Mouse (Mus musculus): ENCODE measurements at regions not wholly inside any gene's neighbourhood (a gene's known extent, or its start where the extent isn't known, plus 50 kb on each side); places are given as distances from the start of the nearest gene placed in this dataset.

DNA sequence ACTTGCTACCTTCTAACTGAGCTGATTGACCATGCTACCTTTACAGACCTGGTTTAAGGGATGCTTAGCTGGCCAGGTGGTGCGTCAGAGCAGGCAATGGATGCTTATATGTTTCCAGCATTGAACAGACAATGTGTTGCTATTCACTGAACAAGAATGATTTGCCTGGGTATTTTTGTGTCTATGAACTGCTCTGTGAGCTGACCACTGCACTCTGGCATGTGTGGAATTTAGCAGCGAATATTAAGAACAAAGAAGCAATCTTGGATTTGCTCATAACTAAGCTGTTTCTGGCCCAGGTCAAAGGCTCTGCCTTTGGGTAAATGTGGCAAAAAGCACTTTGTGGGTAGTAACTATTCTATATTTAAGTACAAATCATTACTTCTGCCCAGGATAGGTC, 58.3 kb upstream of the Ccdc39 start:
- Histone ChIP-seq H3K36me3 (ENCODE audit: control insufficient read depth, insufficient read depth) (no peaks in the 10 kb centered on the region), H3K27me3 (replicated peaks; ENCODE audit: control insufficient read depth, insufficient read depth, low read length) (no peaks in the 10 kb centered on the region), H3K4me2 (replicated peaks; ENCODE audit: low read depth) (no peak overlapping the region), H3K27ac (ENCODE audit: low read depth, low read length) (no peak overlapping the region), H3K4me1 (replicated peaks; ENCODE audit: control insufficient read depth, insufficient read depth, low read length) (no peaks in the 10 kb centered on the region), H3K4me3 (ENCODE audit: low read depth, low read length) (no peak overlapping the region), H3K9me3 (ENCODE audit: control insufficient read depth) (no peaks in the 10 kb centered on the region), H3K9ac (ENCODE audit: low read depth, low read length) (no peak overlapping the region)
- 73% methylated on average over 2 of the region's 2 CpGs for WGBS
- TF ChIP-seq CTCF (IDR thresholded peaks at IDR 0.05; ENCODE audit: low read depth): no peak
- no peak for ATAC-seq

DNA sequence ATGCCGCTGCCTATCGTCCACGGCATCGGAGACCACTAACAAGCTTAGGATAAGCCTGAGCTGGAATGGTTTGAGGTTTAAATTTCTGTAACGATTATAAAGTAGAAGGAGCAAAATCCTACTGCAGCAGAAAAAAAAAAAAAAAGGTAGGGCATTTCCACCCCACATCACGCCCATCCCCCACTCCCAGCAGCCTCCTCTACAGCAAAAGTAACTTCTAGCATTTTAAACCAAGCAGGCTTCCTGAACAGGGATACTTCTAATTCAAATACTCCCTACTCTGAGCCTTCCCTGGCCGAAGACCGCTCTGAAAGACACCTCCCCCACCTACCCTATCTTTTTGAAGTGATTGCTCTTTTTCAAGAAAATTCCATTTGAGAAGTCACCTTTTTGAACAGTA, 59.2 kb upstream of the Ccdc39 start:
- no peak for ATAC-seq
- WGBS: 80% methylated on average over 8 of the region's 8 CpGs
- H3K27ac ChIP-seq (ENCODE audit: low read depth, low read length): no peak overlapping the region
- H3K36me3 ChIP-seq (ENCODE audit: control insufficient read depth, insufficient read depth): no peaks in the 10 kb centered on the region
- no peak overlapping the region for H3K4me2 ChIP-seq (replicated peaks; ENCODE audit: low read depth)
- no peak overlapping the region for H3K9ac ChIP-seq (ENCODE audit: low read depth, low read length)
- no peaks in the 10 kb centered on the region for H3K27me3 ChIP-seq (replicated peaks; ENCODE audit: control insufficient read depth, insufficient read depth, low read length)
- no peak for TF ChIP-seq CTCF (IDR thresholded peaks at IDR 0.05; ENCODE audit: low read depth)
- H3K4me3 ChIP-seq (ENCODE audit: low read depth, low read length): no peak overlapping the region
- H3K9me3 ChIP-seq (ENCODE audit: control insufficient read depth): no peaks in the 10 kb centered on the region
- H3K4me1 ChIP-seq (replicated peaks; ENCODE audit: control insufficient read depth, insufficient read depth, low read length): no peaks in the 10 kb centered on the region

- no peak for ATAC-seq
Measured at GRCm38 (mm10) chr3:33903816-33904215, 59.7 kb upstream of the Ccdc39 start.

DNA sequence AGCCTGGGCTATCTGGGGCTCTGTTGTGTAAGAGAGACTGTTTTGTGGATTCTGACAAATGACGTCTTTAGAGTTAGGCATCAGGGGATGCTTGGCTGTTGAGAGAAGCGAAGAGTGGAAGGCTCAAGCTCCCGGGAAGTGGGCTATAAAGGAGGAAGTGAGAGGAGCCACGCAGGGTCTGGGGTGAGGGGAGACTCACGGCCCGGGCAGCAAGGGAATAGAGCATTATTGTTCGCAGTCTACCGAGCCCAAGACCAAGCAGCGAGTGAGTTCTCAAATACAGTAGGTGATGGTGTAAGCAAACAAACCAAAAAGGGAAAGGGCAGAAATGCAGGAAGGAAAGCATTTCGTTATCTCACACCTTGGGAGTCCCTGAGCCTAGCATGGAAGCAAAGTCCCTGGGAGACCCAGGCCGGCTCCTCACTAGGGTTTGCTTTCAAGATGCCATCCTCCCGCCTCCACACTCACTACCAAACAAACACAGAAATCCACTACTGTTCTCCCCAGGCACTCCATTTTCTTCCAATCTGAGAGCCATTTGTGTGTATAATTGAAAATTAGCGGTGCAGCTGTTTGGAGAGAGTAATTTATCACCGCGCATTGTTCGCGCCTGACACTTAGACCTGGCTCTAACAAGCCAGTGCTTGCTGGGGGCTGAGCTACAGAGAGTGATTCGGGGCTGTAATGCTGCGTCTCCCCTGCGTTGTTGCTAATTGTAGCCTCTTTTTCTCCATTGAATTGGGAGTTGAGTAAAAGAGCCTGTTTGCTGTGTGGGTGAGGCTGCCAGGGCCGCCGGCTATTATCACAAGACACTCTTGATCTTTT, 61.0 kb upstream of the Ccdc39 start:
- Histone ChIP-seq H3K9me3 (ENCODE audit: control insufficient read depth) (no peaks in the 10 kb centered on the region), H3K27ac (ENCODE audit: low read depth, low read length) (no peak overlapping the region), H3K4me2 (replicated peaks; ENCODE audit: low read depth) (no peak overlapping the region), H3K9ac (ENCODE audit: low read depth, low read length) (no peak overlapping the region), H3K27me3 (replicated peaks; ENCODE audit: control insufficient read depth, insufficient read depth, low read length) (no peaks in the 10 kb centered on the region), H3K4me1 (replicated peaks; ENCODE audit: control insufficient read depth, insufficient read depth, low read length) (no peaks in the 10 kb centered on the region), H3K36me3 (ENCODE audit: control insufficient read depth, insufficient read depth) (no peaks in the 10 kb centered on the region), H3K4me3 (ENCODE audit: low read depth, low read length) (no peak overlapping the region)
- WGBS: 38% methylated on average over 22 of the region's 22 CpGs
- no peak for TF ChIP-seq CTCF (IDR thresholded peaks at IDR 0.05; ENCODE audit: low read depth)
- no peak for ATAC-seq

More at GRCm38 (mm10) chr3:33903816-33904215, 59.7 kb upstream of the Ccdc39 start:
- Histone ChIP-seq H3K4me1 (replicated peaks; ENCODE audit: control insufficient read depth, insufficient read depth, low read length) (no peaks in the 10 kb centered on the region), H3K27me3 (replicated peaks; ENCODE audit: control insufficient read depth, insufficient read depth, low read length) (no peaks in the 10 kb centered on the region), H3K27ac (ENCODE audit: low read depth, low read length) (no peak overlapping the region), H3K9ac (ENCODE audit: low read depth, low read length) (no peak overlapping the region), H3K4me3 (ENCODE audit: low read depth, low read length) (no peak overlapping the region), H3K9me3 (ENCODE audit: control insufficient read depth) (no peaks in the 10 kb centered on the region), H3K4me2 (replicated peaks; ENCODE audit: low read depth) (no peak overlapping the region), H3K36me3 (ENCODE audit: control insufficient read depth, insufficient read depth) (no peaks in the 10 kb centered on the region)
- no peak for TF ChIP-seq CTCF (IDR thresholded peaks at IDR 0.05; ENCODE audit: low read depth)
- 61% methylated on average over 4 of the region's 4 CpGs for WGBS

GRCm38 (mm10) chr3:33905679-33906007, 61.5 kb upstream of the Ccdc39 start:
- H3K27me3 ChIP-seq (replicated peaks; ENCODE audit: control insufficient read depth, insufficient read depth, low read length): no peaks in the 10 kb centered on the region
- TF ChIP-seq CTCF (IDR thresholded peaks at IDR 0.05; ENCODE audit: low read depth): no peak
- H3K36me3 ChIP-seq (ENCODE audit: control insufficient read depth, insufficient read depth): no peaks in the 10 kb centered on the region
- H3K9ac ChIP-seq (ENCODE audit: low read depth, low read length): no peak overlapping the region
- H3K4me1 ChIP-seq (replicated peaks; ENCODE audit: control insufficient read depth, insufficient read depth, low read length): no peaks in the 10 kb centered on the region
- no peak overlapping the region for H3K4me2 ChIP-seq (replicated peaks; ENCODE audit: low read depth)
- H3K9me3 ChIP-seq (ENCODE audit: control insufficient read depth): no peaks in the 10 kb centered on the region
- no peak for ATAC-seq
- H3K27ac ChIP-seq (ENCODE audit: low read depth, low read length): no peak overlapping the region
- WGBS: 46% methylated on average over 5 of the region's 5 CpGs
- H3K4me3 ChIP-seq (ENCODE audit: low read depth, low read length): no peak overlapping the region

DNA sequence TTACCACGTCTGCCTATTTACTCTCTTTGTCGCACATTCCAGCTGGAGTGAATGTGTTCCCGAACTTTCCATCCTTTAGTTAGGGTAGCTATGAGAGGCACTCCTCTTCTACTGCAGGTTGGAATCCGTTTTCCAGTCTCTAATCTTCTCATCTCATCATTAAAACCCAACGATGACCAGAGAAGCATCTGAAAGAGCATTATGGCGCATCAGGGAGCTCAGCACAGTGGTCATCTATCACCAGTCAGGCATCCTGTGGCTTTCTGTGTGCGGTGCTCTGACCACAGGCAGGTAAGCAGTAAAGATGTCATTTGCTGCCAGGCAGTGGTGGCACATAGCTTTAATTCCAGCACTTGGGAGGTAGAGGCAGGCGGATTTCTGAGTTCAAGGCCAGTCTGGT, 63.0 kb upstream of the Ccdc39 start:
- no peak overlapping the region for H3K4me2 ChIP-seq (replicated peaks; ENCODE audit: low read depth)
- no peak overlapping the region for H3K4me3 ChIP-seq (ENCODE audit: low read depth, low read length)
- no peaks in the 10 kb centered on the region for H3K27me3 ChIP-seq (replicated peaks; ENCODE audit: control insufficient read depth, insufficient read depth, low read length)
- no peaks in the 10 kb centered on the region for H3K4me1 ChIP-seq (replicated peaks; ENCODE audit: control insufficient read depth, insufficient read depth, low read length)
- H3K9ac ChIP-seq (ENCODE audit: low read depth, low read length): no peak overlapping the region
- no peaks in the 10 kb centered on the region for H3K36me3 ChIP-seq (ENCODE audit: control insufficient read depth, insufficient read depth)
- no peak for TF ChIP-seq CTCF (IDR thresholded peaks at IDR 0.05; ENCODE audit: low read depth)
- no peaks in the 10 kb centered on the region for H3K9me3 ChIP-seq (ENCODE audit: control insufficient read depth)
- WGBS: 82% methylated on average over 8 of the region's 8 CpGs
- no peak overlapping the region for H3K27ac ChIP-seq (ENCODE audit: low read depth, low read length)
- ATAC-seq: no peak
